Mouse (Mus musculus): ENCODE measurements around the gene Polq. TPM values are rescaled to one million over a fixed set of nuclear protein-coding genes. Genes with fewer than 3 reads are reported as not detected.
"Not testable (repeated sequence)": the region's sequence is repeated elsewhere in the genome, so short reads cannot be mapped to it uniquely, and the experiment has no call there.

Polq gene
- polyA plus RNA-seq, 1 experiment: 0.90 TPM

DNA sequence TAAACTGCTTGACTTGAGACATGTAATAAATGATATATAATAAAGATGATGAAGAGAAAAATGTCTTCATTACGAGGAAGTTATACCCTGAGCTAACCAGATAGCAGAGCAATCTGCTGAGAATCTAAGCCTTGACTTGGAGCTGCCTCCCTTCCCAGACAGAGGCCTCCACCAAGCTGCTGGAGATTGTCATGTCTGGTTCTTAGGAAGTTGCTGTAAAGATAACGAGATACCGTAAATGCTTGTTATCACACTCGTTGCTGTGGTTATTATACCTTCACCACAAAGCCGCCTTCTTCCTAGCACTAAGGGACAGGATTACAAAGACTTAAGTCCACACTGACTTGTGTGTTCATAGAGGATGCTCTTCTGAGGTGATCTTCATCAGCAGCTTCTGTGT is 60.8 kb downstream of the Polq start:
- WGBS: 66% methylated on average over 5 of the region's 5 CpGs
- no peak for DNase-seq (ENCODE audit: low read depth, low spot score)

DNA sequence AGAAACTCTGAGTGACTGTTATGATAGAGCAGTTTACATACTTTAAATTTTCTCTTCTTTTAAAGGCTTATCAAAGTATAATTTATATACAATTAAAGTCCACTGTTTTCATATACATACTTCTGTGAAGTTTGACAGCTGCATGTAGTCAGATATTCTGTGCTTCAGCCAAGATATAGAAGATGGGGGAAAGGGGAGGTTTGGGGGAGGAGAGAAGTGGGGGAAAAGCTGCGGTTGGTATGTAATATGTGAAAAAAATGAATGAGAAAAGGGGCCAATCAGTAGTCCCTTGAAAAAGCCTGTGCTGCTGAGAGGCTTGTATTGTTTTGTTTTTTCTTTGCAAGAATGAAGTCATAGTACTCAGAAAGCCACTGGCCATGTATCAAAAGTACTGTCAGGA is 78.1 kb downstream of the Polq start:
- DNase-seq (ENCODE audit: low read depth, low spot score): no peak
- WGBS: 70% methylated on average over 1 of the region's 1 CpGs

DNA sequence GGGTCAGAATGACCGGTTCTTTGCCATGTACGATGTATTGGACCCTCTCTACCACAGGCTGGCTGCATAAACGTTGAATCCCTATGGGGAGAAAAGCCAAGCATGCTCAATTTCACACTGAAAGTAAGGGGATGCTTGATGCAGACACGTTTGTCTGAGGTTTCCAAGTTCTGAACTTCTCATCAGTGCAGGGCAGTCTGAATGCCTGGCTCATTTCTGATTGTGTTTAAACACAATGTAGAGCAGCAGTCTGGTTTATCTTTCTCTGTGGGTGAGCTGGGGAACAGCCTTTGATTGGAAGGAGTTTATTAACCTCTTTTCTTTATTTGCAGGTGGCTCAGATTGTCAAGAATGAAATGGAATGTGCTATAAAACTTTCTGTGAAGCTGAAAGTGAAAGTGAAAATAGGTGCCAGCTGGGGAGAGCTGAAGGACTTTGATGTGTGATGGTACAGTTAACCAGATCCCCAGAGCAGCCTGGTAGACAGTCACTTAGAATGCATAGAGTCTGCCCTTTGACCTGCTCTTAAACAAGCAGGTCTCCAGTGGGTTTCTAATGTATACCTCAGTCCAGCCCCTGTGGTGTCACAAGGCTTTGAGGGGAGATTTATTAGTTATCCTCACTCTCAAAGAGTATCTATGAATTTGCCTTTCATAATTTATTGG is 82.7 kb downstream of the Polq start:
- 67% methylated on average over 4 of the region's 4 CpGs for WGBS
- DNase-seq (ENCODE audit: low read depth, low spot score): peak; percentile 29

DNA sequence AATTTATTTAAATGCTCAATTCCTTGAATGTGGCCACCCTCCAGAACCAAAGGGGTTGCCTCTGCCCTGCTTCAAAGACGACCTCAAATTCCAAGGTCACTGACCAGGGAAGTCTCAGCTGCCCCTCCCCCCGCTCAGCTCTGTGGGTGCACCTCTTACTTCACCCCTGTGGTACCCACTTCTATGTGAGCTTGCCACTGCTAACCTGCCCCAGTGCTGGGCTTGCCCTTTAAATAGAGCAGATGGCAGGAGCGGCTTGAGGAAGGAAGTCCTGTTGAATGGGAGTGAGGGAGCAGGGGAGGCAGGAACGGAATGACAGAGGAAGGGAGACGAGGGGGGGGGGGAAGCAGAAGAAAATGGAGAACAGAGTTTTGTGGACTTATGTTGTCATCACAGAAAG is 97.2 kb downstream of the Polq start:
- WGBS: 28% methylated on average over 5 of the region's 5 CpGs

DNA sequence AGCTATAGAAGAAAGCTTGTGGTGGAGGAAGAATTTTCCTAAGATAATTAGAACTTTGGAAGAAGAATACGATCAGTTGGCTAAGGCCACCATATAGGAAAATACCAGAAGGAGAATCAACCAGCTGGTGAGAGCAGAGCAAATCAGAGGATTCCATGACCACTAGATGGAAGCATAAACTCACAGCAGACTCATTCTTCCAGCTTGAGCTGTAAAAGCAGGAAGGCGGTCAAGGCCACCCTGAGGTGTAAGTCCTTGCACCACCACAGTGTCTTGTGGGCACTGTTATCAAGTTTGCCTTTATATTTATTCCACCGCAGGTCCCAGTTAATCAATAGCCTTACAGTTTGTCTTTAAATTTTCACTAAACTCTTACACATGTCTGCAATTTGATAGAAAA is 97.7 kb downstream of the Polq start:
- DNase-seq (ENCODE audit: low read depth, low spot score): peak; percentile 10
- WGBS: 17% methylated on average over 3 of the region's 3 CpGs

More for the DNA sequence above, 97.2 kb downstream of the Polq start:
- DNase-seq (ENCODE audit: low read depth, low spot score): no peak

DNA sequence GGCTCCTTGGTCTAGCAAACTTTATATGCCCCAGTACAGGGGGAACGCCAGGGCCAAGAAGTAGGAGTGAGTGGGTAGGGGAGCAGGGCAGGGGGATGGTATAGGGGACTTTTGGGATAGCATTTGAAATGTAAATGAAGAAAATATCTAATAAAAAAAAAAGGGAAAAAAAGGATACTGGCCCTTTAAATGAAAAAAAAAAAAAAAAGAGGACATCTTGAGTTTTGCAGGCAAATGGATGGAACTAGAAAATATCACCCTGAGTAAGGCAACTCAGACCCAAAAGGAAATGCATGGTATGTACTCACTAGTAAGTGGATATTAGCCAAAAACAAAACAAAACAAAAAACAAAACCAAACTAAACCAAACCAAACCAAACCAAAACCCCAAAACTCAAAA is 113.6 kb downstream of the Polq start:
- WGBS: 87% methylated on average over 1 of the region's 1 CpGs

More for the DNA sequence above, 113.6 kb downstream of the Polq start:
- DNase-seq (ENCODE audit: low read depth, low spot score): not testable (repeated sequence)

Other genes with a start within 250 kb of the Polq start
- gene Slc15a2, start 226.8 kb upstream of the Polq start, polyA plus RNA-seq (2012; rRNA removed): 0.62 and 2.4 TPM in 2 replicates
- 1.1 and 1.2 TPM in 2 replicates for gene Iqcb1, start 183.4 kb upstream of the Polq start, polyA plus RNA-seq (2012; rRNA removed)
- 2.1 and 4.7 TPM in 2 replicates for gene Eaf2, start 136.8 kb upstream of the Polq start, polyA plus RNA-seq (2012; rRNA removed)
- 57.5 and 62.7 TPM in 2 replicates for gene Golgb1, start 136.6 kb upstream of the Polq start, polyA plus RNA-seq (2012; rRNA removed)
- gene Hcls1, start 76.8 kb upstream of the Polq start, polyA plus RNA-seq (2012; rRNA removed): 16.0 and 19.3 TPM in 2 replicates
- 0.04 and 0.66 TPM in 2 replicates for gene Fbxo40, start 21.3 kb upstream of the Polq start, polyA plus RNA-seq (2012; rRNA removed)